Mouse (Mus musculus): Measurements from ENCODE around the gene Hyal3.

DNA sequence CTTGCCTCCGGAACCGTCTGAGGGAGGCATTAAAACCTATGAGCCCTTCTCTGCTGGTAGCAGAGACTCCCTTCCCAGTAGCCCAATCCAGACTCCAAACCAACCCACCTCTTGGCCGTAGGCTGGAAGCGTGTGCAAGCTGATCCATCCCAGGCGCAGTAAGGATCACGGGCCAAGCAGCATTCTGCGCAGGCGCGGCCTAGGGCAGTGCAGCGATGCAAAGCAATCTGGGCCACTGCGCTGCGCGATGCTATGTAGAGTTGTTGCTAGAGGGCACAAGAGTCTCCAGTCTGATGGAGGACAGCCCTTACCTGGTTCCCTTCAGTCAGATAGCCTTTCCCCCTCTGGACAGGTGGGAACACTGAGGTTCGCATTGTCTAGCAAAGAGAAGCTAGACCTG, 19.2 kb downstream of the Hyal3 start:
- TF ChIP-seq POLR2A (IDR thresholded peaks at IDR 0.05; ENCODE audit: borderline replicate concordance, insufficient read depth, low read length) (no peak), CTCF (IDR thresholded peaks at IDR 0.05; ENCODE audit: borderline replicate concordance, insufficient read depth, low read depth, low read length) (no peak)
